Mouse (Mus musculus) liver, embryonic 13.5 days (tissue): Measurements from ENCODE around the gene Cbs. TPM values are rescaled to one million over a fixed set of nuclear protein-coding genes. Genes with fewer than 3 reads are reported as not detected.
A peak's percentile ranks its signal among the peaks of the same experiment; 100 is the strongest.

Source experiments
- ATAC-seq: fragments of 200-750 bp; cut with Nextera tagmentation; 2 replicates; pipeline ENCODE4 v1.8.0; 2017; ENCODE audit warnings: low read depth, mild to moderate bottlenecking, moderate number of reproducible peaks, moderate library complexity
- DNase-seq: peaks from one replicate; pipeline ENCODE4 v3.0.0; 2022
- H3K27ac ChIP-seq: fragments of 300-500 bp; sonication (generic); 2 replicates; pipeline ENCODE4 v1.5.1; 2015; ENCODE audit warnings: moderate library complexity, mild to moderate bottlenecking, inconsistent platforms
- H3K27me3 ChIP-seq: fragments of 300-500 bp; sonication (generic); 2 replicates; pipeline ENCODE4 v1.6.1; 2015; ENCODE audit warnings: mild to moderate bottlenecking, inconsistent platforms
- H3K36me3 ChIP-seq: fragments of 300-500 bp; sonication (generic); 2 replicates; pipeline ENCODE4 v1.6.1; 2015; ENCODE audit warnings: mild to moderate bottlenecking, inconsistent platforms
- H3K4me1 ChIP-seq: fragments of 300-500 bp; sonication (generic); replicated peaks from 2 replicates; pipeline ENCODE4 v1.6.1; 2015; ENCODE audit warnings: inconsistent platforms
- H3K4me2 ChIP-seq: fragments of 300-500 bp; sonication (generic); 2 replicates; pipeline ENCODE4 v1.6.1; 2015; ENCODE audit warnings: inconsistent platforms, mild to moderate bottlenecking, moderate library complexity
- H3K4me3 ChIP-seq: fragments of 300-500 bp; sonication (generic); replicated peaks from 2 replicates; pipeline ENCODE4 v1.5.1; 2015; ENCODE audit warnings: mild to moderate bottlenecking, inconsistent platforms
- H3K9ac ChIP-seq: fragments of 300-500 bp; sonication (generic); 2 replicates; pipeline ENCODE4 v1.6.1; 2015; ENCODE audit warnings: mild to moderate bottlenecking, inconsistent platforms
- H3K9me3 ChIP-seq: fragments of 300-500 bp; sonication (generic); replicated peaks from 2 replicates; pipeline ENCODE4 v1.6.1; 2016; ENCODE audit warnings: inconsistent platforms
- WGBS: fragments of 180-500 bp; shearing (Covaris S2); methylation state at CpG from one replicate; pipeline ENCODE4 v1.1.7; 2015; ENCODE audit not compliant: insufficient replicate concordance; 5-methylcytosine and 5-hydroxymethylcytosine counted together
- polyA plus RNA-seq: library from polyadenylated mRNA; unstranded; fragments of >200 nt; fragmentation: Nextera tagmentation; extraction: Ambion mirVana; gene quantifications from 2 replicates; pipeline ENCODE4 v1.2.1, GENCODE M21; 2015

The Cbs gene
- polyA plus RNA-seq, 1 experiment from 2014 or later = 11.0 TPM

DNA sequence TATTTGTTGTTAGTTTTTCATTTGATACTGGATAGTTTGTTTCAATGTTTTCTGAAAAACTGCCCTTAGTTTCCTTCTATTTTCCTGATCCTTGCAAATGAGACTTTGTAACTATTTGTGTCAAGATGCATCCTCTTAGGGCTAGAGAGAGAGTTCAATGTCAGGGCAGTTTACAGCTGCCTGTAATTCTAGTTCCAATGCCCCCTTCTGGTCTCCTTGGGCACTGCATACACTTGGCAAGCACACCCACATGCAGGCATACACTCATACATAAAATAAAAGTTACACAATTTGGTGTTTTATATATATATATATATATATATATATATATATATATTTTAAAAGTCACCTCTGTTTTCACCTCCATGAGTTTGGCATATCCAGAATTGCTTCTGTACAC is 25.8 kb upstream of the Cbs start:
- DNase-seq (no peak), ATAC-seq (no peak)
- Histone ChIP-seq H3K4me1 (peaks cover 12% of the 10 kb centered on the region), H3K9me3 (no peaks in the 10 kb centered on the region), H3K4me3 (no peak overlapping the region), H3K4me2 (no peak overlapping the region), H3K36me3 (no peaks in the 10 kb centered on the region), H3K27me3 (no peaks in the 10 kb centered on the region), H3K27ac (no peak overlapping the region), H3K9ac (no peak overlapping the region)

DNA sequence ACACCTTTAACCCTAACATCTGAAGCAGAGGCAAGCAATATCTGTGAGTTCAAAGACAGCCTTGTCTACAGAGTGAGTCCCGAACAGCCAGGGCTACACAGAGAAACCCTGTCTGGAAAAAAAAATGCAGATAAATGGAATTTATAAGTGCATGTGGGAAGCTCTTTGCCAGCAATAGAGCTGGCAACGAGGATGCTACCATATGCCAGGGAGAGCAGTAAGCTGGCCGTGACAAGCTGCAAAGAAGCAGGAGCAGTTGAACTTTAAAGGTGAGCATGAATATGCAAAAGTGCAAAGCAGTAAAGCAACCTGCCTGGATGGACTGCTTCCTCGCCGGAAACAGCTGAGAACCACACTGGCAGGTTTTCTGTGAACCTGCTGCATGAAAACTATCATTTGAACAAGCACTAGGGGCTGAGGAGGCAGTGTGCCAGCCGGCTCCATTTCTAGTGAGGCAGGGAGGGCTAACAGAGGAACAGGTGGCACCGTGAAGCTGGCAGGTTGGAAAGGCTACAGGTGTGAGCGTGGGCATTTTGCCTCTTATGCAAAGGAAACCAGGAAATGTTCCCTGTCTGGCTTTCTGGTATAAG is 23.7 kb upstream of the Cbs start:
- Histone ChIP-seq H3K4me2 (no peak overlapping the region), H3K9me3 (no peaks in the 10 kb centered on the region), H3K4me1 (peaks cover 30% of the 10 kb centered on the region), H3K9ac (no peak overlapping the region), H3K36me3 (peaks cover 16% of the 10 kb centered on the region), H3K27ac (no peak overlapping the region), H3K27me3 (no peaks in the 10 kb centered on the region), H3K4me3 (no peak overlapping the region)
- ATAC-seq (no peak), DNase-seq (no peak)
- WGBS = 69% methylated on average over 8 of the region's 8 CpGs

DNA sequence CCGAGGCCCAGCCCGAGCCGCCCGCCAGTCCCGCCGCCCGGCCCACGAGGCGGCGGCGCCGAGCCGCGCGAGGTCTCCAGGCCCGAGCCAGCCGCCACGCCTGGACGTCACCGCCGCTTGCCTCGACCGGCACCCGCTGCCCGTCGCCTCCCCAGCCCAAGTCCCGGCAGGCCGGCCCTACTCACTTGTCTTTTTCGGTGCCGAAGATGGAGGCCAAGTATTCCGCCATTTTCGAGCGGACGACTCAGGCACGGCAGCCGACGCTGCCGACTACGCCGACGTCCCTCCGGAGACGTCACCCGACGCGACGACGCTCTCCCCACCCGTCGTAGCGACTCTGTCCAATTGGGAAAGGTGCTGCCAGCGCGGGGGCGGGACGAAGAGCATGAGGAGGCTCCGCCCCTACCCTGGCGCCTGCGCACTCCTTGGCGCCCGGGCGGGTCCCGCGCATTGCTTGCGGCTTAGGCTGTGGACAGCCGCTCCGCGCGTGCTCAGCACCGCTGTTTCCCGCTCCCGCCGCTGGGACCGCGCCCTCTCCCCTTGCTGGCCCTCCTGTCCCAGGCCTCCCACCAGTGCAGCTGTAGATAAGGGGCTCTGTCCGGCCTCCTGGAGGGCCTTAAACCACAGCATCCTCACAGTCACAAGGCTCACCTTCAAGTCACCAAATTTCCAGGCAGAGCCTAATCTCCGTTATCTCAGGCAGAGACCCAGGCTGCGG is 21.6 kb upstream of the Cbs start, which contains the start of gene U2af1:
U2af1 (minus strand) TSS at position 425 of the 718 bp plus-strand sequence.
- Histone ChIP-seq H3K9ac (peak within 1 kb of the TSS; percentile 88), H3K4me1 (peaks cover 50% of the 10 kb centered on the region), H3K36me3 (peaks cover 35% of the 10 kb centered on the region), H3K4me3 (peak within 1 kb of the TSS; percentile 77), H3K9me3 (no peaks in the 10 kb centered on the region), H3K27ac (peak within 1 kb of the TSS; percentile 88), H3K27me3 (no peaks in the 10 kb centered on the region), H3K4me2 (peak within 1 kb of the TSS; percentile 85)
- ATAC-seq (peak; percentile 95), DNase-seq (peak; percentile 98)
- under 1% methylated on average over 75 of the region's 77 CpGs for WGBS

DNA sequence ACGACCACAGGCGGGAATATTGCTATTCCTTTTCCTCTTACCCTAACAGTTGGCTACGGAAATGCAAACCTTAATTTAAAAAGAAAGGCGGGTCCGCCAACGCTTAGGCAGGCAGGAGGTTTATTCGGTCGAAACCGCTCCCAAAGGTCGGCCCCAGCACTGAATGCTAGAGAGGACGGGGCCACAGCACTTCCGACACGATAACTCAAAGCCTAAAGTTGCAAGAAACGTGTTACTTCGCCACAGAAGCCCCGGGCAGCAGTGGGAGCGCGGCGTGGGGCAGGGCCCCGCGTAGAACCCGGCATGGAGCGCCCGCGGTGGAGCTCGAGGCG is 21.1 kb upstream of the Cbs start:
- Histone ChIP-seq H3K4me1 (peaks cover 55% of the 10 kb centered on the region), H3K9me3 (no peaks in the 10 kb centered on the region), H3K4me3 (peak overlapping the region; percentile 77), H3K27ac (peak overlapping the region; percentile 85), H3K36me3 (peaks cover 40% of the 10 kb centered on the region), H3K27me3 (no peaks in the 10 kb centered on the region), H3K4me2 (peak overlapping the region; percentile 81), H3K9ac (peak overlapping the region; percentile 88)
- ATAC-seq = no peak
- no peak for DNase-seq
- WGBS = under 1% methylated on average over 27 of the region's 27 CpGs

DNA sequence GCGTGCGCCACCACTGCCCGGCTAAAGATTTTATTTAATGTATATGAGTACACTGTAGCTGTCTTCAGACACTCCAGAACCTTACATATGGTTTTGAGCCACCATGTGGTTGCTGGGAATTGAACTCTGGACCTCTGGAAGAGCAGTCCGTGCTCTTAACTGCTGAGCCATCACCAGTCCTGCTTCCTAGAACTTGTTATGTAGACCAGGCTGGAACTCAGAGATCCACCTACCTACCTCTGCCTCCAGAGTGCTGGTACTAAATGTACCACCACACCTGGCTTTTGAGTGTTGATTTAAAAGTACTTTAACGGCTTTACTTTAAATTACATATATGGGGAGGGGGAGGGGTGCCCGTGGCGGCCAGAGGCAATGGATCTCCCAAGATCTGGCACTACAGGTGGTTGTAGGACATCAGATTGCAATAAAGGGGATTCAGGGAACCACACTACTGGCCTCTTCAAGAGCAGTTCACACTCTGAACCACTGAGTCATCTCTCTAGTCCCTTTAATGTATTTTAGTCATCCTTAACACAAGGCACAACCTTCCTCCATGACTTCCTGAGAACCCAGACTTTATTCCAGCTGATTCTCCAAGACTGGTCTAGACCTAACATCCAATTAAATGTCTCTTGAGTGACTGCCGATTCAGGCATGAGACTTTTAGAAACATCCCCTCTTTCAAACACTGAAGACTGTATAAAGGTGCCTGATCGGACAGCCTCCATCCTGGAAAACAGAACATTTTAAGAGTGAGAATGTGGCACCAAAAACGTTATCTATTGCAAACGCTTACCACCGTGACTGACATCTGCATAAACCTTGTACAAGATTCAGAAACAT is 20.3 kb upstream of the Cbs start:
- 40% methylated on average over 12 of the region's 12 CpGs for WGBS
- Histone ChIP-seq H3K9me3 (no peaks in the 10 kb centered on the region), H3K4me1 (peaks cover 55% of the 10 kb centered on the region)

DNA sequence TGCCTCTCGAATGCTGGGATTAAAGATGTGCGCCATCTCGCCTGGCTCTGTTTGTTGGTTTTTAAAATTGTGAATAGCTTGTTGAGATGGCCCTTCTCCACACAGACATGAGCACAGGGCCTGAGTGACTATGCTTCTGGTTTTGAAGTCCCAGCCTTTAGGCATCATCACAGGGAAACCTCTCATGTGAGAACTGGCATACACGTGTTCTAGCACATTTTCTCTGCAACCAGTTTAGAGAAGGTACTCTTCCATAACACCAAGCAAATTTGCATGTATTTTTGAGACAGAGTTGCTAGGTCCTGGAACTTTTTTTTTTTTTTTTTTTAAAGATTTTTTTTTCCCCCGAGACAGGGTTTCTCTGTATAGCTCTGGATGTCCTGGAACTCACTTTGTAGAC is 19.6 kb upstream of the Cbs start:
- Histone ChIP-seq H3K36me3 (peaks cover 54% of the 10 kb centered on the region), H3K27ac (0 out of 2 replicates have a peak overlapping the region, but pooled peaks have one; percentile 85), H3K27me3 (no peaks in the 10 kb centered on the region), H3K9me3 (no peaks in the 10 kb centered on the region), H3K9ac (peak overlapping the region; percentile 88), H3K4me1 (peaks cover 55% of the 10 kb centered on the region), H3K4me3 (peak overlapping the region; percentile 77), H3K4me2 (peak overlapping the region; percentile 81)
- no peak for ATAC-seq
- DNase-seq = no peak
- 79% methylated on average over 5 of the region's 5 CpGs for WGBS

More for the DNA sequence above, 20.3 kb upstream of the Cbs start:
- no peak for DNase-seq
- ATAC-seq = no peak
- Histone ChIP-seq H3K27ac (peak overlapping the region; percentile 85), H3K9ac (peak overlapping the region; percentile 88), H3K36me3 (peaks cover 48% of the 10 kb centered on the region), H3K4me2 (peak overlapping the region; percentile 81), H3K4me3 (peak overlapping the region; percentile 77), H3K27me3 (no peaks in the 10 kb centered on the region)

DNA sequence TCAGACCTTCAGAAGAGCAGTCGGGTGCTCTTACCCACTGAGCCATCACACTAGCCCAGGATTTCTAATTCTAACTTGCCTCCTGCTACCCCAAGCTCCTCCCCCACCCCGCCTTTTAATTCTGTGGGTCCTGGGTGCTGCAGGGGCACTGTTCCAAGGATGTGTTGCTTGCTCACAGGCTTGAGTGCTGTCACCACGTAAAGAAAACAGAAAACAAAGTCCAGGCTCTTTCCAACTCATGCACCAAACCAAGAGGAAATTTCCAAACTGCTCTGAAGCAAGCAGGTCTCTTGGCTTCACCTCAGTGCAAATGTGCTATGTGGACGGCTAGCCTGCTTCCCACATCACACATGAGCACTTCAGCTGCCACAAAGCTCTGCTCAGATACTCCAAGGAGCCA is 18.3 kb upstream of the Cbs start:
- 65% methylated on average over 4 of the region's 4 CpGs for WGBS
- no peaks in the 10 kb centered on the region for H3K9me3 ChIP-seq
- no peak for DNase-seq
- H3K27ac ChIP-seq = 0 out of 2 replicates have a peak overlapping the region, but pooled peaks have one; percentile 27
- no peak for ATAC-seq
- H3K4me2 ChIP-seq = no peak overlapping the region
- peak overlapping the region; percentile 8; the same call in 1 of the 2 replicates for H3K9ac ChIP-seq
- peaks cover 68% of the 10 kb centered on the region for H3K36me3 ChIP-seq
- H3K27me3 ChIP-seq = no peaks in the 10 kb centered on the region
- H3K4me1 ChIP-seq = peaks cover 55% of the 10 kb centered on the region
- H3K4me3 ChIP-seq = no peak overlapping the region

DNA sequence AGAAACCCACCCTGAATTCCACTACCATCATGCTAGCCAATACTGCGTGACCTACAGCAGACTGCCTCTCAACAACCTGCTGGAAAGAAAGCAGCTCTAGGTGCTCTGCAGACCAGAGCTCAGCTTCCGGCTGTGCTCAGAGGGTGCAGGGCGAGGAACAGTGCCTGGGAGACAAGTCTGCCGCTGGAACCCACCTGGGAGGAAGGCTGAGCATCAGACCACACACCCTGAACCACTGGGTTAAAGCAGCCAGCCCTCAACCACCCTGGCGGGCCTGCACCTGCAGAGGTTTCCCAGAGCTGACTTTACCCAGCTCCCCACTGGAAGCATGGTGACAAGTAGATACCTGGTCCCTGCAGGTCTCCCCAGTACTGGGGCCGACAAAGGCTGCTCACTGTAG is 16.2 kb upstream of the Cbs start:
- DNase-seq (no peak), ATAC-seq (no peak)
- Histone ChIP-seq H3K27me3 (no peaks in the 10 kb centered on the region), H3K4me3 (no peak overlapping the region), H3K9ac (no peak overlapping the region), H3K4me2 (no peak overlapping the region), H3K9me3 (no peaks in the 10 kb centered on the region), H3K4me1 (peaks cover 43% of the 10 kb centered on the region), H3K36me3 (peaks cover 88% of the 10 kb centered on the region), H3K27ac (no peak overlapping the region)
- WGBS = 81% methylated on average over 6 of the region's 6 CpGs

DNA sequence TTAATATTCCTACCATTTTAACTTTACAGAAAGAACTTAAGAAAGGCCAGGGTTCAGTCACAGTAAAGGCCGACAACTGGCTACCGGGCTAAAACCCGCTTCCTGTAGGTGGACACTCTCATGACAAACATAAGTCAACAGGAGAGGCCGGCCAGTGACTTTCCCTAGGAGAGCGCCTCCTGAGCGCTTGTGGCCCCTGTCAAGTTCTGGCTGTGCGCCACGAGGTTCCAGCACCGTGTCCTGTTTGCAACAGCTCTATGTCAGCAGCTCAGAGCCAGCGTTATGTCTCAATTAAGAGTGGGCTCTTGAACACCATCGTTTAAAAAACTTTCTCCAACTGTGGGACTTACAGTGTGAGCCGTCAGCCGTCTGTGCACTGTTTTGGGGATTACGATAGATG is 15.1 kb upstream of the Cbs start:
- Histone ChIP-seq H3K4me1 (peaks cover 37% of the 10 kb centered on the region), H3K4me3 (no peak overlapping the region), H3K27me3 (no peaks in the 10 kb centered on the region), H3K9ac (no peak overlapping the region), H3K4me2 (no peak overlapping the region), H3K36me3 (peaks cover 97% of the 10 kb centered on the region), H3K27ac (no peak overlapping the region), H3K9me3 (no peaks in the 10 kb centered on the region)
- WGBS = 88% methylated on average over 14 of the region's 14 CpGs
- ATAC-seq (no peak), DNase-seq (no peak)

DNA sequence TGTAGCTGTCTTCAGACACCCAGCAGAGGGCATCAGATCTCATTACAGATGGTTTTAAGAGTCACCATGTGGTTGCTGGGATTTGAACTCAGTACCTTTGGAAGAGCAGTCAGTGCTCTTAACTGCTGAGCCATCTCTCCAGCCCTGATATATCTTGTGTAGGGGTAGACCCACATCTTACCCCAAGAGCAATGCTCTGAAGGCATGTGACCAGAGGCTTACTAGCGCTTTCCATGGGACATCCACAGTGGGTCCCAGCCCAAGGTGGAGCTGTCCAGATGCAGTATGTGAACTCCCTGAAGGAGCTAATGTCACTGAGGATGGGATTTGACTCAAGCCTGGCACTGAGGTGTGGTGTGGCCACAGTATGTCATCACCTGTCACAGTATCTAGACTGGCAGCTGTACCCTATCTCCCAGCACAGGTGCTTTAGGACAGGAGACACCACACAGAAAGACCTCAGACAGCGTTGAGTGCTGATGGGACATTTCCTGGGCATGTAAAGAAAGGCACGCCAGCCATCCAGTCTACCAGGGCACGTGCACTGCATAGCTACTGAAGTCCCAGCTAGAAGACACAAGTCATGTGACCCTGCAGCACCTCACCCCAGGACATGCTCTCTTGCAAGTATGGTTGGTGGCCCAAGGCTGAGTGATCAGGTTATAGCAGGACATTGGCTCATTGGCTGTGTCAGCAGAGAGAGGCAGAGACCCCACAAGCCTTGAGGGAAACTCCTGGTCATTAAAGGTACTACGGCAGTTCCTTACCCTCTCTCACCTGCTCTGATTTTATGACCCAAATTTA is 9.4 kb upstream of the Cbs start:
- H3K4me1 ChIP-seq = no peaks in the 10 kb centered on the region
- WGBS = 82% methylated on average over 5 of the region's 5 CpGs
- H3K9ac ChIP-seq = no peak overlapping the region
- no peaks in the 10 kb centered on the region for H3K9me3 ChIP-seq
- H3K36me3 ChIP-seq = peaks cover 54% of the 10 kb centered on the region
- H3K27me3 ChIP-seq = no peaks in the 10 kb centered on the region
- no peak for DNase-seq
- H3K27ac ChIP-seq = no peak overlapping the region
- peak; percentile 55 for ATAC-seq
- no peak overlapping the region for H3K4me3 ChIP-seq
- no peak overlapping the region for H3K4me2 ChIP-seq

DNA sequence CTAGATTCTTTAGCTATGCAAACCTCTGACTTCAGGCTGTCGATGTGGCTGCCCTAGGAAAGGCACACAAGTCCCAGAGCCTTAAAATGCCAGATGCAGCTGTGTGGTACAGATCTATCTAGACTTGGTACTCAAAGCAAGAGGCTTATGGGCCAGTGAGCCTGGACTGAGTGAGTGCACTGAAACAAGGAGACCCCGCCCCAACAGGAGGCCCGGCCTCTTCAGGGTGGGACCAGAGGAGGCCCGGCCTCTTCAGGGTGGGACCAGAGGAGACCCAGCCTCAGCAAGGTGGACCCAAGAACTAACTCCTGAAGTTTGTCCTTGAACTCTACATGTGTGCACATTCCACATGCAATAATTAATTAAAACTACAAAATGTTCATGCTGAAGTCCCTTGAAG is 5.9 kb upstream of the Cbs start:
- Histone ChIP-seq H3K4me3 (no peak overlapping the region), H3K4me2 (no peak overlapping the region), H3K27ac (no peak overlapping the region), H3K9ac (no peak overlapping the region), H3K4me1 (no peaks in the 10 kb centered on the region), H3K9me3 (no peaks in the 10 kb centered on the region), H3K36me3 (peaks cover 19% of the 10 kb centered on the region), H3K27me3 (peaks cover 14% of the 10 kb centered on the region)
- ATAC-seq (no peak), DNase-seq (no peak)
- 55% methylated on average over 4 of the region's 4 CpGs for WGBS
